In the genomic region with DNA sequence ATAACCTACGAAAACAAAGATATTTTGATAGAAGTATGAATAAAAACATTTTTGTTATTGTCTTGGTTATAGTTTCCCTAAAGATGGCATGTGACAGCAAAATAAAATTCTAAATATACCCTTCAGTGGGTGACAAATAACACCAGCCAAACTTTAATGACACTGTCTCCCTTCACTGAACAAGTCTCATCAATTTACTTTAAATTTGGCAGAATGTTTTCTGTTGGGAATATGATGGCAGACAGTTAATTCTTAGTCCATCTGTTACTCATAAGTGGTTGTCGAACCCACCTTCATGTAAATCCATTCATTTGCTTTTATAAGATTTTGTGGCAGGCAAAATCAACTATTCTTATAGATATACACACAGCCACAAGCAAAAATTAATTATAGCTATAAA, we compare ENCODE assay signal across 29 mouse cellular contexts. TPM values are rescaled to one million over a fixed set of nuclear protein-coding genes. Genes with fewer than 3 reads are reported as not detected.
DNase-seq lines count a peak whose midpoint lies in the region; ATAC-seq and TF ChIP-seq lines count a peak whose summit lies in the region.
"Had no signal": no experiment of that assay in that cellular context is flagged by ENCODE, and none has a peak within 500 bp of the region (broad histone marks: within the 10 kb centered on the region; RNA-seq: fewer than 3 reads in every experiment).

No protein-coding gene starts in this region.

- no peak overlapping the region for H3K9ac ChIP-seq in forebrain, embryonic 14.5 days (ENCODE audit: low read length)
- H3K9ac ChIP-seq in forebrain, embryonic 11.5 days (ENCODE audit: low read length): no peak overlapping the region
- no peak overlapping the region for H3K9ac ChIP-seq in hindbrain, embryonic 15.5 days
- no peak overlapping the region for H3K9ac ChIP-seq in hindbrain, embryonic 12.5 days
- H3K9ac ChIP-seq in hindbrain, postnatal 0 days (replicated peaks; ENCODE audit: low read length): no peak overlapping the region
- H3K9ac ChIP-seq: forebrain, embryonic 15.5 days; heart, embryonic 12.5 days; heart, embryonic 15.5 days had no signal

- H3K27ac ChIP-seq in forebrain, embryonic 14.5 days (ENCODE audit: low read depth, low read length): no peak overlapping the region
- H3K27ac ChIP-seq in forebrain, embryonic 11.5 days (ENCODE audit: low read depth, low read length): no peak overlapping the region
- no peak overlapping the region for H3K27ac ChIP-seq in hindbrain, embryonic 15.5 days (replicated peaks)
- H3K27ac ChIP-seq in hindbrain, embryonic 12.5 days: no peak overlapping the region
- no peak overlapping the region for H3K27ac ChIP-seq in hindbrain, postnatal 0 days
- H3K27ac ChIP-seq: forebrain, embryonic 10.5 days; forebrain, embryonic 15.5 days; heart, embryonic 15.5 days had no signal

- no peak for TF ChIP-seq POLR2A in brain, embryonic 14.5 days (IDR thresholded peaks at IDR 0.05; ENCODE audit: borderline replicate concordance, extremely low read depth, insufficient read depth, insufficient read length, poor library complexity, severe bottlenecking)

- no peak overlapping the region for H3K4me2 ChIP-seq in forebrain, embryonic 14.5 days (ENCODE audit: low read length)
- H3K4me2 ChIP-seq in forebrain, embryonic 11.5 days (ENCODE audit: low read depth, low read length, severe bottlenecking): no peak overlapping the region
- H3K4me2 ChIP-seq in hindbrain, embryonic 15.5 days: no peak overlapping the region
- no peak overlapping the region for H3K4me2 ChIP-seq in hindbrain, embryonic 12.5 days (replicated peaks)
- no peak overlapping the region for H3K4me2 ChIP-seq in hindbrain, postnatal 0 days (ENCODE audit: low read depth, low read length)
- H3K4me2 ChIP-seq: forebrain, embryonic 15.5 days; heart, embryonic 12.5 days; heart, embryonic 15.5 days had no signal

- no peaks in the 10 kb centered on the region for H3K36me3 ChIP-seq in forebrain, embryonic 14.5 days (ENCODE audit: control insufficient read depth, insufficient read depth, low read length)
- no peaks in the 10 kb centered on the region for H3K36me3 ChIP-seq in forebrain, embryonic 11.5 days (ENCODE audit: control insufficient read depth, insufficient read depth, low read length)
- H3K36me3 ChIP-seq in hindbrain, embryonic 15.5 days: no peaks in the 10 kb centered on the region
- no peaks in the 10 kb centered on the region for H3K36me3 ChIP-seq in hindbrain, embryonic 12.5 days
- no peaks in the 10 kb centered on the region for H3K36me3 ChIP-seq in hindbrain, postnatal 0 days (ENCODE audit: insufficient read depth, low read length)
- H3K36me3 ChIP-seq: forebrain, embryonic 10.5 days; forebrain, embryonic 15.5 days; G1E; heart, embryonic 12.5 days; heart, embryonic 15.5 days had no signal

- no peak overlapping the region for H3K4me3 ChIP-seq in forebrain, embryonic 14.5 days (ENCODE audit: low read depth, low read length)
- H3K4me3 ChIP-seq in forebrain, embryonic 11.5 days (ENCODE audit: low read depth, low read length): no peak overlapping the region
- H3K4me3 ChIP-seq in hindbrain, embryonic 15.5 days: no peak overlapping the region
- H3K4me3 ChIP-seq in hindbrain, embryonic 12.5 days: no peak overlapping the region
- H3K4me3 ChIP-seq in hindbrain, postnatal 0 days (ENCODE audit: low read length): no peak overlapping the region
- H3K4me3 ChIP-seq: forebrain, embryonic 10.5 days; forebrain, embryonic 15.5 days; heart, embryonic 12.5 days; heart, embryonic 15.5 days had no signal

- H3K4me1 ChIP-seq in forebrain, embryonic 14.5 days (ENCODE audit: control insufficient read depth, insufficient read depth, low read length): no peaks in the 10 kb centered on the region
- H3K4me1 ChIP-seq in forebrain, embryonic 11.5 days (replicated peaks; ENCODE audit: control insufficient read depth, insufficient read depth, low read length): no peaks in the 10 kb centered on the region
- H3K4me1 ChIP-seq in hindbrain, embryonic 15.5 days (replicated peaks): no peaks in the 10 kb centered on the region
- H3K4me1 ChIP-seq in hindbrain, embryonic 12.5 days: no peaks in the 10 kb centered on the region
- H3K4me1 ChIP-seq in hindbrain, postnatal 0 days (ENCODE audit: insufficient read depth, low read length): no peaks in the 10 kb centered on the region
- H3K4me1 ChIP-seq: forebrain, embryonic 10.5 days; forebrain, embryonic 15.5 days; heart, embryonic 12.5 days; heart, embryonic 15.5 days had no signal

- no peaks in the 10 kb centered on the region for H3K9me3 ChIP-seq in forebrain, embryonic 14.5 days (replicated peaks; ENCODE audit: control insufficient read depth, low read length)
- no peaks in the 10 kb centered on the region for H3K9me3 ChIP-seq in forebrain, embryonic 11.5 days (ENCODE audit: control insufficient read depth, low read length)
- no peaks in the 10 kb centered on the region for H3K9me3 ChIP-seq in hindbrain, embryonic 15.5 days
- no peaks in the 10 kb centered on the region for H3K9me3 ChIP-seq in hindbrain, embryonic 12.5 days (replicated peaks)
- no peaks in the 10 kb centered on the region for H3K9me3 ChIP-seq in hindbrain, postnatal 0 days (ENCODE audit: low read length)
- H3K9me3 ChIP-seq: forebrain, embryonic 10.5 days; forebrain, embryonic 15.5 days; G1E; heart, embryonic 12.5 days; heart, embryonic 15.5 days had no signal

- DNase-seq in forebrain, embryonic 14.5 days (ENCODE audit: low spot score): peak; percentile 48
- no peak for DNase-seq in forebrain, embryonic 11.5 days (ENCODE audit: low spot score)
- DNase-seq in brain, embryonic 14.5 days (ENCODE audit: low read depth): peak; percentile 62
- peak; percentile 68 for DNase-seq in hindbrain, postnatal 0 days (ENCODE audit: low spot score)
- no peak for DNase-seq in thymus, postnatal 36 days
- DNase-seq: adrenal gland, postnatal 10 days; adrenal gland, postnatal 36 days; B cell, adult 2 months; cerebellum, adult 11 months; cerebellum, adult 2 months; gastrocnemius, postnatal 25 days; heart, adult 18-20 months; heart, postnatal 10 days; heart, postnatal 36 days had no signal

- TF ChIP-seq CTCF in brain, embryonic 14.5 days (IDR thresholded peaks at IDR 0.05; ENCODE audit: borderline replicate concordance, extremely low read depth, insufficient read depth, insufficient read length): no peak
- TF ChIP-seq CTCF in hindbrain, postnatal 0 days (IDR thresholded peaks at IDR 0.05; ENCODE audit: low read depth): no peak

- peak; percentile 50; the same call in 1 of the 2 replicates for ATAC-seq in forebrain, embryonic 14.5 days
- ATAC-seq in forebrain, embryonic 11.5 days (replicated peaks; ENCODE audit: low FRiP score): no peak
- 0 out of 2 replicates have a peak, but pooled peaks have one; percentile 61 for ATAC-seq in hindbrain, embryonic 15.5 days (ENCODE audit: low FRiP score, low read depth)
- ATAC-seq in hindbrain, embryonic 12.5 days (ENCODE audit: low FRiP score): no peak
- ATAC-seq in hindbrain, postnatal 0 days: peak; percentile 58
- ATAC-seq: forebrain, embryonic 15.5 days; intestine, postnatal 0 days; Patski had no signal

- WGBS in forebrain, embryonic 14.5 days: 73% methylated on average over 2 of the region's 2 CpGs
- WGBS in forebrain, embryonic 11.5 days: 86% methylated on average over 2 of the region's 2 CpGs
- WGBS in hindbrain, embryonic 15.5 days: 61% methylated on average over 2 of the region's 2 CpGs
- 69% methylated on average over 2 of the region's 2 CpGs for WGBS in hindbrain, embryonic 12.5 days
- 56% methylated on average over 2 of the region's 2 CpGs for WGBS in hindbrain, postnatal 0 days

- no peaks in the 10 kb centered on the region for H3K27me3 ChIP-seq in forebrain, embryonic 14.5 days (replicated peaks; ENCODE audit: control insufficient read depth, insufficient read depth, low read length)
- no peaks in the 10 kb centered on the region for H3K27me3 ChIP-seq in forebrain, embryonic 11.5 days (ENCODE audit: control insufficient read depth, insufficient read depth, low read length)
- no peaks in the 10 kb centered on the region for H3K27me3 ChIP-seq in hindbrain, embryonic 15.5 days
- no peaks in the 10 kb centered on the region for H3K27me3 ChIP-seq in hindbrain, embryonic 12.5 days
- no peaks in the 10 kb centered on the region for H3K27me3 ChIP-seq in hindbrain, postnatal 0 days (ENCODE audit: insufficient read depth, low read length)
- H3K27me3 ChIP-seq: CH12.LX; forebrain, embryonic 15.5 days; heart, embryonic 12.5 days; heart, embryonic 15.5 days; Patski had no signal

RNA-seq across cellular contexts. Expression of a gene that starts 42.6 kb away (rescaled TPM):
- not detected in 2 replicates for polyA plus RNA-seq in forebrain, embryonic 14.5 days (2014; fragmentation: Nextera tagmentation; extraction: Ambion mirVana)
- polyA plus RNA-seq in forebrain, embryonic 11.5 days (2014; fragmentation: Nextera tagmentation; extraction: Ambion mirVana): not detected in 2 replicates
- polyA plus RNA-seq in hindbrain, embryonic 15.5 days (2015; fragmentation: Nextera tagmentation; extraction: Ambion mirVana): not detected in 2 replicates
- polyA plus RNA-seq in hindbrain, embryonic 12.5 days (2016; fragmentation: Nextera tagmentation; extraction: Ambion mirVana): not detected in 2 replicates
- not detected in 2 replicates for polyA plus RNA-seq in brain, embryonic 14.5 days (2012; rRNA removed)
- total RNA-seq in hindbrain, postnatal 0 days (2014; rRNA removed): not detected in 2 replicates
- not detected in 2 replicates for polyA plus RNA-seq in hindbrain, postnatal 0 days (2015; fragmentation: Nextera tagmentation; extraction: Ambion mirVana)
- total RNA-seq: adrenal gland, adult 18-20 months; adrenal gland, postnatal 10 days; adrenal gland, postnatal 36 days; CH12.LX; G1E; gastrocnemius, adult 8-10 months; gastrocnemius, postnatal 25 days; heart, adult 18-20 months; heart, postnatal 10 days; heart, postnatal 36 days had no signal
- polyA plus RNA-seq: cerebellum, adult 2 months; embryonic facial prominence, embryonic 11.5 days; embryonic facial prominence, embryonic 14.5 days; forebrain, embryonic 10.5 days; forebrain, embryonic 15.5 days; G1E; heart, embryonic 12.5 days; heart, embryonic 15.5 days; intestine, embryonic 14.5 days; intestine, postnatal 0 days; Patski had no signal

Comparison
In these comparisons a context has a peak if more than half of its experiments do, and no peak if none do; other contexts are left out.
1. ATAC-seq: peak in forebrain, embryonic 14.5 days (single experiment), hindbrain, embryonic 15.5 days (single experiment) and hindbrain, postnatal 0 days (single experiment); none in forebrain, embryonic 11.5 days (single experiment) and hindbrain, embryonic 12.5 days (single experiment).
2. DNase-seq: peak in forebrain, embryonic 14.5 days (single experiment), brain, embryonic 14.5 days (single experiment) and hindbrain, postnatal 0 days (single experiment); none in forebrain, embryonic 11.5 days (single experiment) and thymus, postnatal 36 days (0 of 2).